Mouse (Mus musculus) adrenal gland, postnatal 36 days (tissue): Measurements from ENCODE around the gene Psmg3. TPM values are rescaled to one million over a fixed set of nuclear protein-coding genes. Genes with fewer than 3 reads are reported as not detected.

ENCODE experiments used
- DNase-seq, 2 experiments: peaks; one replicate each; pipeline ENCODE4 v3.0.0; 2021; ENCODE audit warnings: mixed read lengths in 1 of 2
- long read RNA-seq, 2 experiments: library from polyadenylated mRNA; stranded (forward); transcript quantifications; one replicate each; pipeline ENCODE4 v2.0.0; 2021; ENCODE audit warnings: borderline sequencing depth in 2 of 2
- total RNA-seq, 2 experiments: library from RNA; stranded (reverse); gene quantifications; 2 replicates each; pipeline ENCODE4 v1.2.3; 2021

Psmg3 gene
- 10 to 100 TPM; 21.6 to 22.7 TPM for total RNA-seq
- long read RNA-seq, experiment 1, transcript Psmg3-201 (3 exons, 883 nt) = major isoform, 29 of 33 reads
- long read RNA-seq, experiment 1, partial matches to known transcripts = 2 of 33 reads
- long read RNA-seq, experiment 1, other reads (novel, unspliced or antisense) = 0 of 33 reads
- long read RNA-seq, experiment 2, transcript Psmg3-201 (3 exons, 883 nt) = major isoform, 7 of 8 reads
- long read RNA-seq, experiment 2, partial matches to known transcripts = 0 of 8 reads
- long read RNA-seq, experiment 2, other reads (novel, unspliced or antisense) = 0 of 8 reads

GRCm38 (mm10) chr5:139826357-139827055, at the start of gene Psmg3, which contains the start of gene Gm26938:
Gene Psmg3 (minus strand): TSS chr5:139826885.
Gene Gm26938 (minus strand): TSS chr5:139826407.
- DNase-seq = peak; percentile 87 to 90

- no peak for DNase-seq
Measured at GRCm38 (mm10) chr5:139871526-139871925, 44.8 kb upstream of the Psmg3 start.

GRCm38 (mm10) chr5:139870886-139871285, 44.2 kb upstream of the Psmg3 start:
- DNase-seq = no peak

- peak; percentile 85 to 90 for DNase-seq
Measured at GRCm38 (mm10) chr5:139862759-139863158, 36.1 kb upstream of the Psmg3 start.

- DNase-seq = no peak
Measured at GRCm38 (mm10) chr5:139860328-139861104, 33.8 kb upstream of the Psmg3 start.

- DNase-seq = peak; percentile 68 to 75
Measured at GRCm38 (mm10) chr5:139849626-139850320, 23.1 kb upstream of the Psmg3 start.

- no peak for DNase-seq
Measured at GRCm38 (mm10) chr5:139839142-139839541, 12.5 kb upstream of the Psmg3 start.

- DNase-seq = peak; percentile 58 to 75
Measured at GRCm38 (mm10) chr5:139838476-139838892, 11.8 kb upstream of the Psmg3 start.

- DNase-seq = no peak
Measured at GRCm38 (mm10) chr5:139835706-139836105, 9.0 kb upstream of the Psmg3 start.

- no peak for DNase-seq
Measured at GRCm38 (mm10) chr5:139832125-139832524, 5.4 kb upstream of the Psmg3 start.

- no peak for DNase-seq
Measured at GRCm38 (mm10) chr5:139830734-139831133, 4.0 kb upstream of the Psmg3 start.

- no peak for DNase-seq
Measured at GRCm38 (mm10) chr5:139829384-139829783, 2.7 kb upstream of the Psmg3 start.

GRCm38 (mm10) chr5:139827593-139827992, 908 bp upstream of the Psmg3 start:
- no peak for DNase-seq

- DNase-seq = no peak
Measured at GRCm38 (mm10) chr5:139825947-139826346, 738 bp downstream of the Psmg3 start.

- no peak for DNase-seq
Measured at GRCm38 (mm10) chr5:139824531-139824930, 2.2 kb downstream of the Psmg3 start.

- no peak for DNase-seq
Measured at GRCm38 (mm10) chr5:139821466-139822459, 4.9 kb downstream of the Psmg3 start.

- no peak for DNase-seq
Measured at GRCm38 (mm10) chr5:139819538-139820181, 7.0 kb downstream of the Psmg3 start, which contains the start of gene Tmem184a. Gene Tmem184a (minus strand): TSS chr5:139819917.

- peak in 1 of 2 experiments; percentile 48 for DNase-seq
Measured at GRCm38 (mm10) chr5:139818801-139819200, 7.9 kb downstream of the Psmg3 start.

GRCm38 (mm10) chr5:139818056-139818455, 8.6 kb downstream of the Psmg3 start:
- no peak for DNase-seq

GRCm38 (mm10) chr5:139817292-139817691, 9.4 kb downstream of the Psmg3 start:
- DNase-seq = no peak
